Mouse (Mus musculus): Measurements from ENCODE around the gene Cyp17a1. TPM values are rescaled to one million over a fixed set of nuclear protein-coding genes. Genes with fewer than 3 reads are reported as not detected.
A peak's percentile ranks its signal among the peaks of the same experiment; 100 is the strongest.

Cyp17a1 gene
- polyA plus RNA-seq, 1 experiment from 2014 or later, result not detected

- H3K4me2 ChIP-seq, result no peak overlapping the region
- ATAC-seq (ENCODE audit: insufficient number of reproducible peaks, insufficient read depth, low FRiP score, low TSS enrichment, low read depth), result no peak
- no peak overlapping the region for H3K27ac ChIP-seq
- H3K27me3 ChIP-seq, result no peaks in the 10 kb centered on the region
- no peak overlapping the region for H3K4me3 ChIP-seq (replicated peaks)
- WGBS, result 92% methylated on average over 14 of the region's 14 CpGs
- peaks cover 63% of the 10 kb centered on the region for H3K36me3 ChIP-seq
- no peaks in the 10 kb centered on the region for H3K9me3 ChIP-seq
- no peak overlapping the region for H3K9ac ChIP-seq (replicated peaks)
- H3K4me1 ChIP-seq (replicated peaks), result no peaks in the 10 kb centered on the region
Observed at GRCm38 (mm10) chr19:46653616-46654235, 19.2 kb downstream of the Cyp17a1 start.

GRCm38 (mm10) chr19:46653188-46653587 is 19.8 kb downstream of the Cyp17a1 start:
- no peak overlapping the region for H3K9ac ChIP-seq (replicated peaks)
- ATAC-seq (ENCODE audit: insufficient number of reproducible peaks, insufficient read depth, low FRiP score, low TSS enrichment, low read depth), result no peak
- peaks cover 69% of the 10 kb centered on the region for H3K36me3 ChIP-seq
- no peaks in the 10 kb centered on the region for H3K27me3 ChIP-seq
- WGBS, result 90% methylated on average over 5 of the region's 5 CpGs
- no peaks in the 10 kb centered on the region for H3K4me1 ChIP-seq (replicated peaks)
- no peak overlapping the region for H3K27ac ChIP-seq
- H3K4me2 ChIP-seq, result no peak overlapping the region
- H3K4me3 ChIP-seq (replicated peaks), result no peak overlapping the region
- H3K9me3 ChIP-seq, result no peaks in the 10 kb centered on the region

GRCm38 (mm10) chr19:46648565-46648964 is 24.4 kb downstream of the Cyp17a1 start:
- H3K4me2 ChIP-seq, result no peak overlapping the region
- H3K4me3 ChIP-seq (replicated peaks), result no peak overlapping the region
- no peaks in the 10 kb centered on the region for H3K9me3 ChIP-seq
- no peak overlapping the region for H3K9ac ChIP-seq (replicated peaks)
- H3K36me3 ChIP-seq, result peaks cover 68% of the 10 kb centered on the region
- ATAC-seq (ENCODE audit: insufficient number of reproducible peaks, insufficient read depth, low FRiP score, low TSS enrichment, low read depth), result no peak
- WGBS, result 97% methylated on average over 14 of the region's 14 CpGs
- peaks cover 35% of the 10 kb centered on the region for H3K4me1 ChIP-seq (replicated peaks)
- H3K27me3 ChIP-seq, result no peaks in the 10 kb centered on the region
- H3K27ac ChIP-seq, result no peak overlapping the region

GRCm38 (mm10) chr19:46647850-46648249 is 25.1 kb downstream of the Cyp17a1 start:
- H3K4me2 ChIP-seq, result no peak overlapping the region
- no peaks in the 10 kb centered on the region for H3K9me3 ChIP-seq
- no peak overlapping the region for H3K27ac ChIP-seq
- H3K9ac ChIP-seq (replicated peaks), result no peak overlapping the region
- no peak for ATAC-seq (ENCODE audit: insufficient number of reproducible peaks, insufficient read depth, low FRiP score, low TSS enrichment, low read depth)
- H3K4me1 ChIP-seq (replicated peaks), result peaks cover 42% of the 10 kb centered on the region
- 88% methylated on average over 8 of the region's 8 CpGs for WGBS
- no peaks in the 10 kb centered on the region for H3K27me3 ChIP-seq
- peaks cover 61% of the 10 kb centered on the region for H3K36me3 ChIP-seq
- H3K4me3 ChIP-seq (replicated peaks), result no peak overlapping the region

- no peak for ATAC-seq (ENCODE audit: insufficient number of reproducible peaks, insufficient read depth, low FRiP score, low TSS enrichment, low read depth)
- no peak overlapping the region for H3K27ac ChIP-seq
Observed at GRCm38 (mm10) chr19:46647254-46647653, 25.7 kb downstream of the Cyp17a1 start.

GRCm38 (mm10) chr19:46646041-46646481 is 26.9 kb downstream of the Cyp17a1 start:
- H3K4me1 ChIP-seq (replicated peaks), result peaks cover 60% of the 10 kb centered on the region

More at GRCm38 (mm10) chr19:46647254-46647653, 25.7 kb downstream of the Cyp17a1 start:
- Histone ChIP-seq H3K27me3 (no peaks in the 10 kb centered on the region), H3K4me3 (replicated peaks) (no peak overlapping the region), H3K36me3 (peaks cover 55% of the 10 kb centered on the region), H3K9me3 (no peaks in the 10 kb centered on the region), H3K9ac (replicated peaks) (no peak overlapping the region), H3K4me1 (replicated peaks) (peaks cover 48% of the 10 kb centered on the region), H3K4me2 (no peak overlapping the region)
- 72% methylated on average over 3 of the region's 3 CpGs for WGBS

GRCm38 (mm10) chr19:46644793-46645602 is 28.0 kb downstream of the Cyp17a1 start:
- Histone ChIP-seq H3K27ac (peak overlapping the region; percentile 56; the same call in 1 of the 2 replicates), H3K4me3 (replicated peaks) (no peak overlapping the region), H3K4me1 (replicated peaks) (peaks cover 69% of the 10 kb centered on the region), H3K9me3 (no peaks in the 10 kb centered on the region), H3K27me3 (no peaks in the 10 kb centered on the region), H3K9ac (replicated peaks) (peak overlapping the region; percentile 27; the same call in 1 of the 2 replicates), H3K4me2 (no peak overlapping the region), H3K36me3 (peaks cover 51% of the 10 kb centered on the region)
- WGBS, result 65% methylated on average over 12 of the region's 12 CpGs
- ATAC-seq (ENCODE audit: insufficient number of reproducible peaks, insufficient read depth, low FRiP score, low TSS enrichment, low read depth), result no peak

More at GRCm38 (mm10) chr19:46646041-46646481, 26.9 kb downstream of the Cyp17a1 start:
- Histone ChIP-seq H3K27ac (peak overlapping the region; percentile 56; the same call in 1 of the 2 replicates), H3K27me3 (no peaks in the 10 kb centered on the region), H3K9ac (replicated peaks) (no peak overlapping the region), H3K9me3 (no peaks in the 10 kb centered on the region), H3K4me3 (replicated peaks) (no peak overlapping the region), H3K36me3 (peaks cover 51% of the 10 kb centered on the region), H3K4me2 (no peak overlapping the region)
- no peak for ATAC-seq (ENCODE audit: insufficient number of reproducible peaks, insufficient read depth, low FRiP score, low TSS enrichment, low read depth)
- 67% methylated on average over 12 of the region's 12 CpGs for WGBS

GRCm38 (mm10) chr19:46644343-46644792 is 28.6 kb downstream of the Cyp17a1 start:
- Histone ChIP-seq H3K9ac (replicated peaks) (no peak overlapping the region), H3K27me3 (no peaks in the 10 kb centered on the region), H3K4me2 (no peak overlapping the region), H3K36me3 (peaks cover 51% of the 10 kb centered on the region), H3K9me3 (no peaks in the 10 kb centered on the region), H3K4me3 (replicated peaks) (no peak overlapping the region), H3K4me1 (replicated peaks) (peaks cover 75% of the 10 kb centered on the region), H3K27ac (0 out of 2 replicates have a peak overlapping the region, but pooled peaks have one; percentile 12)
- WGBS, result 90% methylated on average over 10 of the region's 10 CpGs
- no peak for ATAC-seq (ENCODE audit: insufficient number of reproducible peaks, insufficient read depth, low FRiP score, low TSS enrichment, low read depth)

- H3K4me3 ChIP-seq (replicated peaks), result no peak overlapping the region
- 80% methylated on average over 5 of the region's 5 CpGs for WGBS
- no peak overlapping the region for H3K9ac ChIP-seq (replicated peaks)
- H3K4me2 ChIP-seq, result no peak overlapping the region
- no peak for ATAC-seq (ENCODE audit: insufficient number of reproducible peaks, insufficient read depth, low FRiP score, low TSS enrichment, low read depth)
- peaks cover 85% of the 10 kb centered on the region for H3K4me1 ChIP-seq (replicated peaks)
- H3K27ac ChIP-seq, result peak overlapping the region; percentile 57
- H3K36me3 ChIP-seq, result peaks cover 42% of the 10 kb centered on the region
- no peaks in the 10 kb centered on the region for H3K9me3 ChIP-seq
- no peaks in the 10 kb centered on the region for H3K27me3 ChIP-seq
Observed at GRCm38 (mm10) chr19:46643236-46643635, 29.7 kb downstream of the Cyp17a1 start.

- no peak overlapping the region for H3K4me3 ChIP-seq (replicated peaks)
Observed at GRCm38 (mm10) chr19:46642136-46642753, 30.7 kb downstream of the Cyp17a1 start.

More at GRCm38 (mm10) chr19:46642136-46642753, 30.7 kb downstream of the Cyp17a1 start:
- peaks cover 41% of the 10 kb centered on the region for H3K36me3 ChIP-seq
- peaks cover 89% of the 10 kb centered on the region for H3K4me1 ChIP-seq (replicated peaks)
- H3K27me3 ChIP-seq, result no peaks in the 10 kb centered on the region
- H3K9ac ChIP-seq (replicated peaks), result no peak overlapping the region
- ATAC-seq (ENCODE audit: insufficient number of reproducible peaks, insufficient read depth, low FRiP score, low TSS enrichment, low read depth), result no peak; the same call in 1 of the 2 replicates
- peak overlapping the region; percentile 89 for H3K27ac ChIP-seq
- 54% methylated on average over 22 of the region's 22 CpGs for WGBS
- peak overlapping the region; percentile 16; the same call in 1 of the 2 replicates for H3K4me2 ChIP-seq
- H3K9me3 ChIP-seq, result no peaks in the 10 kb centered on the region

All from limb, embryonic 12.5 days (tissue).